Mouse (Mus musculus) olfactory bulb, adult 2 months (tissue): ENCODE results near the gene Cmpk2.

Experiments used
- CTCF ChIP-seq: fragments of 200-500 bp; IDR thresholded peaks from 2 replicates; pipeline ENCODE4 v1.5.1; 2012; ENCODE audit warnings: low read depth, mild to moderate bottlenecking, low read length, moderate library complexity; ENCODE audit not compliant: insufficient read depth
- POLR2A ChIP-seq: fragments of 200-500 bp; IDR thresholded peaks from 2 replicates; pipeline ENCODE4 v1.6.1; 2012; ENCODE audit warnings: mild to moderate bottlenecking, low read depth, low read length, moderate library complexity; ENCODE audit not compliant: insufficient read depth

GRCm38 (mm10) chr12:26469098-26470041 is at the start of gene Cmpk2:
- no peak for TF ChIP-seq CTCF
- TF ChIP-seq POLR2A, result no peak
